Mouse (Mus musculus) left cerebral cortex, adult 11 months (tissue): Measurements from ENCODE around the gene Plcb3.

ENCODE experiments used
- DNase-seq: peaks from one replicate; pipeline ENCODE4 v3.0.0; 2022; ENCODE audit warnings: low spot score

Gene Plcb3

DNA sequence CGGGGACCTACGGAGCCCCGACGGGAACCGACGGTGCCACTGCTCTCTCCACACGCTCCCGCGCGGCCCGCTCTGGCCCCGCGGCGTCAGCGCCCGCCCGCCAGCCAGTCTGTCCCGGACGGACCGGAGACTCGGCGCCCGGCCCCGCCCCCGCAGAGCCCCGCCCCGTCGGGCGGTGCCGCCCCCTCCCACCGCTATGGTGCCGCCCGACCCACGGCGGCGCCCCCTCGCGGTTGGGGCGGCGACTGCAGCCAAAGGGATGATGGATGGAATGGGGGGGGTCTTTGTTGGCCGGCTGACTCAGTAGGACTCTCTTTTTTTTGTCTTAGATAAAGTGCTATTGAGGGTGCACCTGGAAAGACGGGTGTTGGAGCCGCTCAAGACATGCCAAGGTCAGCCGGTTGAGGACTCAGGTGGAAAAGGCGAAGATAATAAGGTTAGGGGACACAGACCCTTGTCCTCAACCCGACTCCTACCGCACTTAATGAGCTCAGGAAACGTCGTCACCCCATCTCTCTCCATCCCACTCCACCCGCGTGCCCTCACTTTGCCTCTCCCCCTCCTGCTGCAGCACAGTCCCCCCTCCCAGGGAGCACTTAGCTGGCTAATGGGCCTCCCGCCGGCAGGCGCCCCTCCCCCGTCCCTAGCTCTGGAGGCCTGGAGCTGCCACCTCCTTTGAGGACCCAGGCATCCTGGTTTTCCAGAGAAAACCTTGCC is 6.4 kb downstream of the Plcb3 start:
- no peak for DNase-seq

DNA sequence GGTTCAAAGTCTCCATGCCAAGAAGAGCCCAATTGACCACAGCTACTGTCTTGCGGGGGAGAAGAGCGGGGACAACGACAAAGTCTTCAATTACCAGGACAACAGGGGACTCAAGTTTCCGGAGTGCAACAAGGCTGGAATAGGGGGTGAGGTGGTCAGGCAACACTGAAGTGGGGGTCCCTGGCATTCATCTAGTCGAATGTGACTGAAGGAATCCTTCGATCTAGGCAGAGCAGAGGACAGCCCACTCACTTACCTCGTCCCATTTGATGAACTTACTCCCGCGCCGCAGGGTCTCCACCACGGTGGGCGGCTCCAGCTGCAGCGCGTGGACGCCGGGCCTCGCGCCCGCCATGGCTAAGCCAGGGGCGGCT is 7.0 kb downstream of the Plcb3 start:
- DNase-seq: no peak

DNA sequence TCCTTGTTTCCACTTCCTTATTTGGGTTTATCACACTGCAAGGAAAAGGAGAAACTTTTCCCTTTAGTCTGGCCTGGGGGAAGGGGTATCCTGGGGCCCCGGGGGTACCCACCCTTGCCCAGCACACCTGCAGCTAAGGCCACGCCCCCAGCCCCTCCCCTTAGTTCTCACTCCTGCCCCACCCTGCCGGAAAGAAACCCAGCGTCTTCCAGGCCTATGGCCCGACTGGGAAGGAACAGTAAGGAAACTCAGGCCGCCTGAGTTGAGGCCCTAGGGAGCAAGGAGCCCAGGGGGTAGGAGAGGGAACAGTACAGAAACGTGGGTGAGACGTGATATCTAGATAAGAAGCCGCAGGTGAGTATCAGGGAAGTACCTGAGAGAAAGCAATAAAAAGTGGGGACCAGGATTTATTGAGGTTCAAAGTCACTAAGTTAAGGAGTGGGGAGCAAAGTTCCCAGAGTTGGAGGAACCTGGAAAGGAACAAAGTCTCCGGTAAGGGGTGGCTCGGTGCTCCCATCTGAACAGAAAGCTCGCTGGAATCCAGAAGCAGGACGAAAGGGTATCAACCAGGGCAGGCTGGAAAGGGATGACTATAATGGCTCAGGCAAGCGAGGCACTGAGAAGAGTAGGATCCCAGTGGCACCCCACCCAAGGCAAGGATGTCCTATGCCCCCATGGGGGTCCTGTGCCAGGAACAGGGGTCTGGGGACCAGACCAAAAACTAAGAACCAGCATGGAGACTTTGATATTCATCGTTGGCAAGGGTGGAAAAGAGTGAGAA is 7.6 kb downstream of the Plcb3 start:
- no peak for DNase-seq

DNA sequence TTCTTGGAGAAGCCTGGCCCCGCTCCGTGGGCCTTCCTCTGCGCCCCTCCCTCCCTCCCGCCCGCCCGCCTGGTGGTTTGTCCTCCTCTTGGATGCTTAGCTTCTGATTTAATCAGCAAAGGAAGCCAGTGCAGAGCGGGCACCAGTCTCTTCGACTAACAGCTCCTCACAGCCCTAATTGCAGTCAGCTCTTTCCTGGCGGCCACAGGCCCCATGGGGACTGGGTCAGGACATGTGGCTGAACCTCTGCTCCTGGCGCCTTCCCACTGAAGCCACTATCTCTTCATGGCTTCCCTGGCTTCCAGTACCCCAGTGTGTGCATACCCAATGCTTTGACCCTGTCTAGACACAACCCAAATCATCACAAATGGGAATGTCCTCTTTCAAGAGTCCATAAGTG is 19.8 kb downstream of the Plcb3 start:
- no peak for DNase-seq

DNA sequence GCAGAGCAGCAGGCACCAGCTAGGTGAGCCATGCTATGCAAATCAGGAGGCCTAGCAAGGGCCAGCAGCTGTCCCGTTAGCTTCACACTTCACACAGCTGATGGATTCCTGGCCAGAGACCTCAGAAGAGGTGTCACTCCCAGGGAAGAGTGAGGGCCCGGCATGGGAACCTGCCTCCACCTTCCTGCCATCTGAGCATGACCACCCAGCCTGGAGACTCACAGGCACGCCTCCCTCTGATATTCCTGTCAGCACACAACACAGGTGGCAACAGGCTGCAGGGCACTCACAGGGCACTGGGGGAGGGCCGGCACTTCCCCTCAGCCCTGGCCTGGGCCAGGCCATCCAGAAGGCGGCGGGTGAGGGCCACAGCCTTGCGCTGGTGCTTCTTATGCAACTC is 20.8 kb downstream of the Plcb3 start:
- DNase-seq: no peak

DNA sequence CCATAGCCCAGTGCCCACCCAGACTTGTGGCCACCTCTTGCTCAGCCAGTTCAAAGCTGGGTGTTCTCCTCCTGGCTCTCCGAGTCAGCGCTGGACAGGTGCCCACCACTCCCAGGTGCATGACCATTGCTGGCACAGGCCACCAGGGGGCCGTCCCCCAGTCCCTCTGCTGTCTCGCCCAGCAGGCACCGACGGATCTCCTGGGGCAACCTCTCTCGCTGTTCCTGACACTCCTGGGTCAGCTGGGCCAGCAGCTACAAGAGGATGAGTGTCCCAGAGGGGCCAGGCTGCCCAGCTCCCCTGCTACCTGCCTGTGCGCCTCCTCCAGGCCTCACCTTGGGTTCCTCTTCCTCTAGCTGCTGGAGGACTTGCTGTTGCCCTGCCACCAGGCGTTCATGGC is 22.2 kb downstream of the Plcb3 start:
- no peak for DNase-seq

DNA sequence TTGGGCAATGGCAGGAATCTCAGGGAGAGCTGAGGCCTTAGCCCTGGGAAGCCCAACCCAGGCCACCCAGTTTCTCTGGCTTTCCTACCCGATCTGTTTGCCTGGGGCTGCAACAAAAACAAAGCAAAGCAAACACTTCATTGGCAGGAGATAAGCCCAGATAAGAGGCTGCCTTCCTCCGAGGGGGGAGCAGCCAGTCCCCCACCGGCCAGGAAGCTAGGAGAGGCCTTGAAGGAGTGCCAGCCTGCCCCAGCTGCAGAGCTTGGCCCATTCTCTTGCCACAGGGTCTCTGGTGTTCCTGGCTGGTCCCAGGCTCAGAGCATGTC is 23.6 kb downstream of the Plcb3 start:
- no peak for DNase-seq

DNA sequence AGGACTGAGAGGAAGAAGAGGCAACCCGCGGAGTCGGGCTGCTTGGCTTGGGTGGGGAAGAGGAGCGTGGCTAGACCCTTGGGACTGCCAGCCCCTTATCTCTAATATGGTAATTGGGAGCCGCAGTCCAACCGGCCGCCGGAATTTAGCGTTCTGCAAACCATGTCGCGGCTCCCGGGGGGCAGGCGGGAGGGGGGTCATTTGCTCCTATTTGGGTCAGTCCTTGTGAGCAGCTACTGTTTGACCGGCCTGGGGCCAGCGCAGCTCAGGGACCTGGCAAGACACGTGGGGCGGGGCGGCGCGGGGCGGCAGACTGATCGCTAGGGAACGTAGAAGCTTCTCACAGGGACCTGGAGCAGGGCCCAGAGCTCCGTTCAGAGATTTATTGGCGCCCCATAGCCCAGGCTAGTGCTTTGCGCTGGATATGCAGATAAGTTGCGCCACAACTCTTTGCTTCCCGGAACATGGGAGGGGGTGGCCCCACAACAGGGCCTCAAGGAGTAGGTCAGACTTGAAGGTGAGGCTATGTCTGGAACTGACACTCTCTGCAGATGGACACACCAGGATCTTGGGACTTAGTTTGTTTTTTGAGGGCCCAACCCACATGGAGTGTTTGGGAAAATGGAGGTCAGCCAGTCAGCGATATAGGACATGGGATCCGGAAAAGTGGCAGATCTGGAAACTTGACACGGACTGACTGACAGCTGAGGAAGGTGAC is 24.1 kb downstream of the Plcb3 start:
- DNase-seq: no peak

DNA sequence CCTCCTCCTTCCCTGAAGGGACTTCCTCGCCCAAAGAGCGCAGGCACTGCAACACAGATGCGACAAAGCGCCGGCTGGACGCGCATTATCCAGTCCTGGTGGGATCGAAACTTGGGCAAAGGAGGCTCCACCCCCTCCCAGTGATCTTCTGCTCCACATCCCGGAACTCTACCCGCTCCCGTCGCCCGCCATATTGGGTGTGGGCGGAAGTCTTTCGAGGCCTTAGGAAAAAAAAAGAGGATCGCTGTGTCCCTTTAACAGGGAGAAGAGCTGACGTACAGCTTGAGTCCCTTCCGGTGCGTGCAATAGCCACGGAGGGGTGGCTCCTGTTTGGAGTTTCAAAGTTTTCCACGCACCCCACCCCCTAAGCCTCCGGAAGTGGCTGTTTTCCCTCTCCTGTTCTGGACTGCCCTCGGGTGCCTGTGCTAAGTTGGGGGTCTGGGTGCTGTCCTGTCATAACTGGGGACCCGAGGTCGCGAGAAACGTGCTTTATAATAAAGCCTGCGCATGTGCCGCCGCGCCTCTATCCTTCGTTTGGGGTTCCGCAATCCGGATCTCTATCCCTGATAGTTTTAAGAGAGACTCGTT is 24.8 kb downstream of the Plcb3 start:
- DNase-seq: peak; percentile 89

DNA sequence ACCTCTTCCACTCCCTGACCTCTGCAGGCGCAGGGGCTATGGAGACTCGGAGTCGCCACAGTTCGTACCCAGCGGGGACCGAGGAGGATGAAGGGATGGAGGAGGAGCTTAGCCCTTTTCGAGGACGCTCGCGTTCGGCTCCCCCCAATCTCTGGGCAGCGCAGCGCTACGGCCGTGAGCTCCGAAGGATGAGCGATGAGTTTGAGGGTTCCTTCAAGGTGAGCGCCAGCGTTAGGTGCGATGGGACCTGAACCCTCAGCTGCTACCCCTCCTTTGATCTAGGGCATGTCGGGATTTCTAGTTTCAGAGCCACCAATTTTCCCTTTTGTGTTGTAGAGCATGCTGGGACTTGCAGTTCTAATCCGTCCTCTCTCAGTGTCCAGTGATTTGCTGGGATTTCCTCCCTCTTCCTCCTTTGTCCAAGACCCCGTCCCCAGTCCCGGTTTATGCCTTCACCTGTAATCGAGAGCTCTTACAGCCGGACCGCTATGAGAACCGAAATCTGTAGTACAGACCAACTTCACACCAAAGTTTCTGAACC is 25.6 kb downstream of the Plcb3 start:
- DNase-seq: no peak

DNA sequence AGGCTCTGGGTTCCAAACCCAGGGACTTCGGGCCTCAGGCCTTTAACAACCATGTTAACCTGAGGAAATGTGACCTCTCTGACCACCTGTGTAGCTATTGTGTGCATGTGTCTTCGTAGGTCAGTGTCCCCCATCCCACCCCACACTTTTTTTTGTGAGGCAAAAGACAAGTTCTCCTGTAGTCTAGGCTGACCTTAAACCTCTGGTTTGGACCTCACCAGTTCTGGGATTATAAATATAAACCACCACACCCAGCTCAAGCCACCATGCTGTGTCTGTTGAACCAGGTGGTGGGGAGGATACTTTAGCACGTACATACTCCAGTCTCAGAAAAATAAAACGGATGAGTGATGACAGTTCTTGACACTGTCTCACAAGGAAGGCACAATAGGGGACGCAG is 26.3 kb downstream of the Plcb3 start:
- no peak for DNase-seq

DNA sequence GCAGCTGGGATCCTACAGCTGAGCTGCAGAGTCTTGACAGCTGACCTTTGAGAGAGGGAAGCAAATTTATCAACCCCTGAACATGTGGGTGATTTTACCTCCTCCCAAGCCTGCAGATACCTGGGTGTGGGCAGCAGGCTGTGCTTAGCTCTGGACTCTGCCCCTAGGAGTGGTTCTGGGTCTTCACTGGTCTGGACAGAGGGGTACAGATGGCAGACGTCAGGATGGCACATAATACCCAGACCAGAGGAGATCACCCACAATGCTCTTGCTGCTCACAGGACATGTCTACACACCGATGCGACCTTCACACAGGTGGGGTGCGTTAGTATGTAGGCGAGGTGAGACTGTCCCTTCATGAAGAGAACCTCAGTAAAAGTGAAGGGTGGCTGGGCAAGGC is 26.7 kb downstream of the Plcb3 start:
- no peak for DNase-seq

DNA sequence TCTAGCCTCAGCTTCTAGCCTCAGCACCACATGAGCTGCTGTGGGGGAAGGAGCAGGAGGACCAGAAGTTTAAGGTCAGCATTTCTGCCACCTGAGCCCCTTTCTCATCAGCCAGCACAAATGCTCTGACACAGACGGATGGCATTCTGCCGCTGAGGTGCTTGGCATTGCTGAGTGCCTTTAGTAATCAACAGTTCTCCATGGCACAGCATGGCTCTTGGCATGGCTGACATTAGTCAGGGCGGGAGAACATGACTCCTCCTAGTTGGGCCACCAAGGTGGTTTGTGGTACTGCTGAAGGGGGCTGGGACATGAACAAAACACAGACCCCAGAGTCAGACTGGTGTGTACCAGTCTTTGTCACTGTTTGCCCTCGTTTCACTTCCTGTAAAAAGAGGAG is 28.1 kb downstream of the Plcb3 start:
- DNase-seq: no peak

DNA sequence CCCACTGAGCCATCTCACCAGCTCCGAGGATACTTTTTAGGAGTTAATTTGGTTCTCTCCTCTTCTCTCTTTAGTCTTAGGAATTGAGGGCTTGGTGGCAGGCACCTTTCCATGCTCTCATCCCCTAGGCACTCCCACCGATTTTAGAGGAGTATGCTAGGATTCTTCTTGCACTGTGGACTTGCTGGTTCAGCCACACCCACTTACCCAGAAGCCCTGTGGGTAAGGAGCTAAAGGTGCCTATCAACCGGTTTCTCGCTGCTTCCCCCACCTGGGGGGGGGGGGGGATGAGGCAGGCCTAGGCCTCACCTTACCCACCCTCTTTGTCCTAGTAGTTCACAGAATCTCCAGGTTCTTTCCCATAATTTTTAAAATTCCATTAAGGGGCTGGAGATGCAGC is 28.5 kb downstream of the Plcb3 start:
- DNase-seq: no peak

DNA sequence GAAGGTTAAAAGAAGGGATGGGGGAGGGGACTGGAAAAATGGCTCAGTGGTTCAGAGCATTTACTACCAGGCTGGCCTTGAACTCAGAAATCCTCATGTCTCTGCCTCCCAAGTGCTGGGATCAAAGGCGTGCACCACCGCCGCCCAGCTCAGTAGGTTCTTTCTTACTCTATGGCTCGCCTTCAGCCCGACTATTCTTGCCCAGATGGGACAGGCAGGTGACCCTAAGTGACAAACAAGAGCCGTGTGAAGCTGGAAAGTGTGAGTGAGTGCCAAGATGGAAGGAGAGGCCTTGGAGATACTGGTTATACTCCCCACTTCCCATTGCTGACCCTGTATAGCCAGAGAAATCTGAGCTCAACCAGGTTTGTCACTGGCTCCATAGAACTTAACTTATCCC is 32.6 kb downstream of the Plcb3 start:
- no peak for DNase-seq

DNA sequence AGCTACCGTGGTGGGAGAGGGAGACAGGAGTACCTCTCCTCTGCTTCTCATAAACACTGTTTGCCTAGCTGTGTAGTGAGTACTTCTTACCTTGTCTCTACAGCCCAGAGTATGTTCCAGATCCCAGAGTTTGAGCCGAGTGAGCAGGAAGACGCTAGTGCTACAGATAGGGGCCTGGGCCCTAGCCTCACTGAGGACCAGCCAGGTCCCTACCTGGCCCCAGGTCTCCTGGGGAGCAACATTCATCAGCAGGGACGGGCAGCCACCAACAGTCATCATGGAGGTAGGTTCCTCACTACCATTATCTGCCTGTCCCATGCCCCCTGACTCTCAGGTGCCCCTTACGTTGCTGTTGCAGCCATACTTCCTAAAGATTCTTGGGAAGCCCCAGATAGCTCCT is 33.5 kb downstream of the Plcb3 start:
- no peak for DNase-seq

DNA sequence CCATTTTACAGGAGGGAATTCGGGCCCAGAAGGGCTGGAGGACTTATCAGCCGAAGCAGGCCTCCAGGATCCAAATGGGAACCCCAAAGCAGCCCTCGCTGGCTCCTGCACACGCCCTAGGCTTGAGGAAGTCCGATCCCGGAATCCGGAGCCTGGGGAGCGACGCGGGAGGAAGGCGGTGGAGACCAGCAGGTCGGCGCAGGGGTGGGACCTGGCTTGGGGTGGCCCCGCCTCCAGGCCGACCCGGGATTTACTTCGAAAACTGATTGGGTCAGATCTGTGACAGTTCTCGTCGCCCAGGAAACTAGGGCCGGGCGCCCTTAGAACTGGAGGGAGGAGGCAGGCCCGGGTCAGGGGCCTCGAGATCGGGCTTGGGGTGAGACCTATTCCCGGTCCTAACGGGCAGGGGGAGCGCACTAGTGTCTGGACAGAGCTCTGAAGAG is 34.0 kb downstream of the Plcb3 start, which contains the start of gene Gpr137:
Gpr137 (minus strand) TSS at position 232 of the 443 bp plus-strand sequence.
- DNase-seq: peak; percentile 92

DNA sequence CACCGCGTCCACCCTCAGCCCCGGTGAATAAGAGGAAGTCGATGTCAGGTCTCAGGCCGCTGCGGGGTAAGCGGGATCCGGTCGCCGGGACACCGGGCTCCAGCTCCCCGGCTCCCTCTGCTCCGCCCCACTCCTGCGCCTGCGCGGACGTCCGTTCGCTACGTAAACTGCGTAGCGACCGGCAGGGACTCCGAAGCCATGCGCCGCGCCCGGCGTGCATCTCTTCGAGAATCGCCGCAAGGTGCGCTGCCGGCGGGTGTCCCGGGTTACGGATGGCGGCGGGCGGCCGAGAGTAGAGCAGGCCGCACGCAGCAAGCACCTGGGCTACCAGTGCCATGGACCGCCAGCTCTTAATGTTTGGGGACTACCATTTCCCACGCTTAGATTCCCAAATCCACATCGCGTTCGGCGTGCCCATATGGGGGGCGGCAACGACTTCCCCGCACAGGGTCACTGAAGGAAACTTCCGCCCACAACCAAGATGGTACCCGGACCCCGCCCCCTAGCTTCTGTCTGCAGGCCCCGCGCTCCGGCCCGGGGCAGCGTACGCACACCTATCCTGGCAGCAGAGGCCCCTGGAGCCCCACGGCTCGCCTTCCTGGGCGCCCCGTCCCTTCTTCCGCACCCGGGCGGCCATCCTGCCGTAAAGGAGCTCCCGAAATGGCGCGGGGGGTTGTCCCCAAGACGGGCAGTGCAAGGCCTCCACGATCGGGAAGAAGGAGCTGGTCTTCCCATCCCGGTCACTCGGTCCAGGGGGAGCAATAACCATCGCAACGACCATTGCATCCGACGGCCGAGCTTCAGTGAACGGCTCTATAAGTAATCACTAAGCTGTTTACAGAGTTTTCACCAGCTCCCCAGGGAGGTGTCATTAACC is 34.7 kb downstream of the Plcb3 start, which contains the start of gene Bad:
Bad (plus strand) TSS at position 490 of the 877 bp plus-strand sequence.
- peak; percentile 85 for DNase-seq

DNA sequence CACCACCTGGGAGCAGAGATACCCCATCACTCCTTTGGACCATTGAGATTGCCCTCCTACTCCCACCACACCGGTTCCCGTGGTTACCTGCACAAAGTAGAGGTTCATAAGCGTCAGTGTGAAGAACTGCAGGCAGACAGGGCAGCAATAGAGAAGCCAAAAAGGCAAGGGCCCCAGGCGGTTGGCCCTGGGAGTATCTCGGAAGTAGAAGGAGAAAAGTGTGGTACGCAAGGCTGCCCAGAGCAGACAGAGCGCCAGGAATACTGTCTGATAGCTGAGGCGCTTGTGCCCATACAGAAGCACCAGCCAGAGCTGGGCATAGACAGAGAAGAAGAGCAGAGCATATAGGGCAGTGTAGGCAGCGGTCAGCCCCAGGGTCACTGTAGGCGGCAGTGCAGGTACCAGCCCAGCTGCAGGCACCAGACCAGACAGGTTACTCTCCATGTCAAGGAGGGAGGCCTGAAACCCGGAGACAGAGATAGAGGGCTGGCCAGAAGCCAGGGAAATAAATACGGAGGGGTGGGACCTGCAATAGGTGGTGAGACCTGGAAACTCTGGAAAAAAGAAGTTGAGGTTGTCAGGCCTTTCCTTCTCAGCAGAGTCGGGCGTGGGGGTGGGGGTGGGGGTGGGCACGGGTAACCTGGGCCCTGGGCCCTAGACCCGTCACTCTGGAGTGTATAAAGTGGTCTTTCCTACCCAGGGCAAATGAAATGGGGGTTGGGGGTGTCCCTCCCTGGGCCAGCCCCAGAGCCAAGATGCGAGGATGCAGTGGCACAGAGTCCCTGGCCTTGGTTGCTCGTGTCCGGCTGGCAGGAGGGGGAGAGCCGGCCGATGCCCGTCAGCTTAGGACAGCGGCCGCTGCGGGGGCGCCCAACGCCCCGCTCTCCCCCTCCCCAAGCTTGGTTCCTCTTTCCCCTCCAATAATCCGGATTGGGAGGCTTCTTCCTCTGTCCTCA is 35.6 kb downstream of the Plcb3 start:
- DNase-seq: no peak
